Mouse (Mus musculus) C2C12 (cell line): ENCODE results near the gene Plekhg1. TPM values are rescaled to one million over a fixed set of nuclear protein-coding genes. Genes with fewer than 3 reads are reported as not detected.

Experiments used
- H3K27me3 ChIP-seq: one replicate; pipeline ENCODE4 v1.6.1; 2011; ENCODE audit not compliant: control insufficient read depth, insufficient read depth, insufficient read length
- H3K36me3 ChIP-seq: one replicate; pipeline ENCODE4 v1.6.1; 2011; ENCODE audit not compliant: control insufficient read depth, insufficient read depth
- H3K4me3 ChIP-seq: one replicate; pipeline ENCODE4 v1.5.1; 2011; ENCODE audit warnings: mild to moderate bottlenecking, control low read depth; ENCODE audit not compliant: poor library complexity, insufficient read depth, severe bottlenecking
- H3K79me2 ChIP-seq: one replicate; pipeline ENCODE4 v1.6.1; 2011; ENCODE audit not compliant: control insufficient read depth, insufficient read depth
- H3K79me3 ChIP-seq: one replicate; pipeline ENCODE4 v1.6.1; 2011; ENCODE audit warnings: low read depth, control low read depth
- H3ac ChIP-seq: one replicate; pipeline ENCODE3; 2011; ENCODE audit warnings: low read depth; ENCODE audit not compliant: control insufficient read depth, insufficient read length
- CEBPB ChIP-seq: IDR thresholded peaks from one replicate; pipeline ENCODE4 v1.6.1; 2011; ENCODE audit warnings: low read depth, mild to moderate bottlenecking, control low read depth, moderate library complexity
- CTCF ChIP-seq: IDR thresholded peaks from one replicate; pipeline ENCODE4 v1.5.1; 2011; ENCODE audit not compliant: control insufficient read depth, insufficient read depth, insufficient read length
- FOSL1 ChIP-seq: IDR thresholded peaks from one replicate; pipeline ENCODE4 v1.8.0; 2011; ENCODE audit warnings: mild to moderate bottlenecking, low read length; ENCODE audit not compliant: poor library complexity, insufficient read depth, severe bottlenecking
- MAX ChIP-seq: IDR thresholded peaks from one replicate; pipeline ENCODE4 v1.6.1; 2011; ENCODE audit warnings: mild to moderate bottlenecking, control low read depth
- MYOD1 ChIP-seq: IDR thresholded peaks from one replicate; pipeline ENCODE4 v1.6.1; 2011; ENCODE audit warnings: low read depth; ENCODE audit not compliant: control insufficient read depth, insufficient read length
- MYOG ChIP-seq: IDR thresholded peaks from one replicate; pipeline ENCODE4 v1.6.1; 2011; ENCODE audit not compliant: control insufficient read depth, insufficient read length; ENCODE audit errors: extremely low read depth
- USF1 ChIP-seq: IDR thresholded peaks from one replicate; pipeline ENCODE4 v1.6.1; 2011; ENCODE audit warnings: low read depth, mild to moderate bottlenecking, control low read depth, moderate library complexity
- polyA plus RNA-seq: library from polyadenylated mRNA; unstranded; fragments of >200 nt; fragmentation: generic; extraction: Trizol; gene quantifications from one replicate; pipeline ENCODE4 v1.2.1, GENCODE M21; 2012; ENCODE audit warnings: missing spikeins

Plekhg1 gene
- polyA plus RNA-seq, 1 experiment, result under 0.01 TPM

GRCm38 (mm10) chr10:3805334-3805733 lies 65.2 kb downstream of the Plekhg1 start:
- no peaks in the 10 kb centered on the region for H3K27me3 ChIP-seq
- no peak overlapping the region for H3ac ChIP-seq
- TF ChIP-seq CTCF (no peak), CEBPB (no peak), MAX (no peak), MYOD1 (no peak), USF1 (no peak), MYOG (no peak), FOSL1 (no peak)
- no peak overlapping the region for H3K4me3 ChIP-seq
- H3K79me2 ChIP-seq, result no peaks in the 10 kb centered on the region
- no peaks in the 10 kb centered on the region for H3K36me3 ChIP-seq
- H3K79me3 ChIP-seq, result no peaks in the 10 kb centered on the region

GRCm38 (mm10) chr10:3807980-3808379 lies 67.8 kb downstream of the Plekhg1 start:
- Histone ChIP-seq H3K4me3 (no peak overlapping the region), H3K36me3 (no peaks in the 10 kb centered on the region), H3ac (no peak overlapping the region), H3K79me2 (no peaks in the 10 kb centered on the region), H3K79me3 (no peaks in the 10 kb centered on the region), H3K27me3 (no peaks in the 10 kb centered on the region)
- TF ChIP-seq MAX, result no peak
- TF ChIP-seq MYOG, result no peak
- TF ChIP-seq CTCF, result no peak
- TF ChIP-seq CEBPB, result no peak
- TF ChIP-seq USF1, result no peak
- TF ChIP-seq FOSL1, result no peak
- no peak for TF ChIP-seq MYOD1

GRCm38 (mm10) chr10:3810476-3811273 lies 70.5 kb downstream of the Plekhg1 start:
- Histone ChIP-seq H3K79me3 (no peaks in the 10 kb centered on the region), H3K36me3 (no peaks in the 10 kb centered on the region), H3ac (no peak overlapping the region), H3K27me3 (no peaks in the 10 kb centered on the region), H3K79me2 (no peaks in the 10 kb centered on the region), H3K4me3 (no peak overlapping the region)
- TF ChIP-seq USF1, result no peak
- TF ChIP-seq MYOD1, result no peak
- TF ChIP-seq MYOG, result no peak
- TF ChIP-seq FOSL1, result no peak
- no peak for TF ChIP-seq CTCF
- no peak for TF ChIP-seq MAX

- TF ChIP-seq MYOG (no peak), CEBPB (no peak), MYOD1 (no peak), FOSL1 (no peak), CTCF (no peak), MAX (no peak), USF1 (no peak)
Observed at GRCm38 (mm10) chr10:3818940-3819701, 79.0 kb downstream of the Plekhg1 start.

GRCm38 (mm10) chr10:3823826-3824225 lies 83.7 kb downstream of the Plekhg1 start:
- Histone ChIP-seq H3K79me2 (no peaks in the 10 kb centered on the region), H3K4me3 (no peak overlapping the region), H3K36me3 (no peaks in the 10 kb centered on the region), H3K27me3 (no peaks in the 10 kb centered on the region), H3K79me3 (no peaks in the 10 kb centered on the region), H3ac (no peak overlapping the region)
- TF ChIP-seq MYOD1, result no peak
- TF ChIP-seq CEBPB, result no peak
- no peak for TF ChIP-seq USF1
- TF ChIP-seq CTCF, result no peak
- no peak for TF ChIP-seq FOSL1
- no peak for TF ChIP-seq MAX
- no peak for TF ChIP-seq MYOG

More at GRCm38 (mm10) chr10:3818940-3819701, 79.0 kb downstream of the Plekhg1 start:
- Histone ChIP-seq H3K27me3 (no peaks in the 10 kb centered on the region), H3K79me3 (no peaks in the 10 kb centered on the region), H3K4me3 (no peak overlapping the region), H3ac (no peak overlapping the region), H3K36me3 (no peaks in the 10 kb centered on the region), H3K79me2 (no peaks in the 10 kb centered on the region)
